Mouse (Mus musculus) testis, postnatal 10 days (tissue): Measurements from ENCODE around the gene Hdac11.
A peak's percentile ranks its signal among the peaks of the same experiment; 100 is the strongest.
"Not testable (repeated sequence)": the region's sequence is repeated elsewhere in the genome, so short reads cannot be mapped to it uniquely, and the experiment has no call there.

Experiments used
- DNase-seq: peaks from one replicate; pipeline ENCODE4 v3.0.0; 2021; ENCODE audit warnings: low spot score

Hdac11 gene

GRCm38 (mm10) chr6:91156554-91157236 lies at the start of gene Hdac11:
TSS of gene Hdac11 (plus strand) at chr6:91156665.
- DNase-seq = peak; percentile 91

- DNase-seq = no peak
Measured at GRCm38 (mm10) chr6:91108301-91108916, 48.1 kb upstream of the Hdac11 start.

GRCm38 (mm10) chr6:91108917-91109450 lies 47.5 kb upstream of the Hdac11 start:
- DNase-seq = no peak

- DNase-seq = no peak
Measured at GRCm38 (mm10) chr6:91109489-91109888, 47.0 kb upstream of the Hdac11 start.

GRCm38 (mm10) chr6:91110323-91111020 lies 46.0 kb upstream of the Hdac11 start:
- DNase-seq = no peak

- DNase-seq = no peak
Measured at GRCm38 (mm10) chr6:91111141-91111953, 45.1 kb upstream of the Hdac11 start.

GRCm38 (mm10) chr6:91111954-91112252 lies 44.6 kb upstream of the Hdac11 start:
- no peak for DNase-seq

GRCm38 (mm10) chr6:91114716-91115115 lies 41.7 kb upstream of the Hdac11 start:
- no peak for DNase-seq

- DNase-seq = no peak
Measured at GRCm38 (mm10) chr6:91115158-91115557, 41.3 kb upstream of the Hdac11 start.

- no peak for DNase-seq
Measured at GRCm38 (mm10) chr6:91115863-91116243, 40.6 kb upstream of the Hdac11 start.

GRCm38 (mm10) chr6:91116244-91117145 lies 40.0 kb upstream of the Hdac11 start, which contains the start of gene Nup210:
TSS of gene Nup210 (minus strand) at chr6:91116829.
- DNase-seq = peak; percentile 96

- DNase-seq = no peak
Measured at GRCm38 (mm10) chr6:91117149-91117548, 39.3 kb upstream of the Hdac11 start.

GRCm38 (mm10) chr6:91118526-91118925 lies 37.9 kb upstream of the Hdac11 start:
- DNase-seq = no peak

GRCm38 (mm10) chr6:91120206-91120605 lies 36.3 kb upstream of the Hdac11 start:
- no peak for DNase-seq

GRCm38 (mm10) chr6:91121089-91121488 lies 35.4 kb upstream of the Hdac11 start:
- not testable (repeated sequence) for DNase-seq

- no peak for DNase-seq
Measured at GRCm38 (mm10) chr6:91123453-91123852, 33.0 kb upstream of the Hdac11 start.

GRCm38 (mm10) chr6:91124286-91125227 lies 31.9 kb upstream of the Hdac11 start:
- DNase-seq = no peak

GRCm38 (mm10) chr6:91125228-91125585 lies 31.3 kb upstream of the Hdac11 start:
- no peak for DNase-seq

- no peak for DNase-seq
Measured at GRCm38 (mm10) chr6:91128996-91129395, 27.5 kb upstream of the Hdac11 start.

GRCm38 (mm10) chr6:91130856-91131255 lies 25.6 kb upstream of the Hdac11 start:
- no peak for DNase-seq
